Mouse (Mus musculus): ENCODE data around the gene Clip2. TPM values are rescaled to one million over a fixed set of nuclear protein-coding genes. Genes with fewer than 3 reads are reported as not detected.

Clip2 gene
- polyA plus RNA-seq, 1 experiment: 59.1 TPM

DNA sequence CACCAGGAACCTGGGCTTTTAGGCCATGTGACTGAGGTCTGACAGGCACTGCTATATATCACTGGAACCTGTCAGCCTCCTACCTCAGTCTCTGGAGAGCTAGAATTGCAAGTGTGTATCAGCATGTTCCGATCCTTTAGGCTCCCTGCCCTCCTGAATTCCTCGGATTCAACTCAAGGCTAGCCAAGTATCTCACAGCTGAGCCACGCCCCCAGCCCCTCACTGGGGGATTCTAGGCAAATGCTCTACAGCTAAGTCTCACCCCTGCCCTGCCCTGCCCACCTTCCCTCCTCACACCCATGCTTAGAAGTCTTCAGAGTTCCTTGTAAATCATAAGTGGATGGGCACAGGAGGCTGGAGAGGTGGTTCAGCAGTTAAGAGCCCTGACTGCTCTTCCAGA lies 111.1 kb downstream of the Clip2 start:
- no peak overlapping the region for H3K4me3 ChIP-seq (replicated peaks; ENCODE audit: insufficient read depth, low read depth, low read length)
- 42% methylated on average over 3 of the region's 3 CpGs for WGBS
- DNase-seq: no peak
- H3K27ac ChIP-seq (ENCODE audit: insufficient read depth, low read length): no peak overlapping the region
- TF ChIP-seq POLR2A (IDR thresholded peaks at IDR 0.05; ENCODE audit: borderline replicate concordance, insufficient read depth, low read length) (no peak), CTCF (IDR thresholded peaks at IDR 0.05; ENCODE audit: borderline replicate concordance, insufficient read depth, low read depth, low read length) (no peak)
- H3K4me1 ChIP-seq (ENCODE audit: control insufficient read depth, insufficient read depth, low read length): peaks cover 18% of the 10 kb centered on the region
- no peaks in the 10 kb centered on the region for H3K27me3 ChIP-seq (ENCODE audit: control insufficient read depth, insufficient read depth, low read length)

- TF ChIP-seq POLR2A (IDR thresholded peaks at IDR 0.05; ENCODE audit: borderline replicate concordance, insufficient read depth, low read length) (no peak), CTCF (IDR thresholded peaks at IDR 0.05; ENCODE audit: borderline replicate concordance, insufficient read depth, low read depth, low read length) (no peak)
- Histone ChIP-seq H3K4me3 (replicated peaks; ENCODE audit: insufficient read depth, low read depth, low read length) (no peak overlapping the region), H3K4me1 (ENCODE audit: control insufficient read depth, insufficient read depth, low read length) (peaks cover 22% of the 10 kb centered on the region), H3K27ac (ENCODE audit: insufficient read depth, low read length) (no peak overlapping the region), H3K27me3 (ENCODE audit: control insufficient read depth, insufficient read depth, low read length) (no peaks in the 10 kb centered on the region)
- 55% methylated on average over 12 of the region's 12 CpGs for WGBS
- DNase-seq: no peak
These were observed 112.1 kb downstream of the Clip2 start for GRCm38 (mm10) chr5:134440098-134440497.

DNA sequence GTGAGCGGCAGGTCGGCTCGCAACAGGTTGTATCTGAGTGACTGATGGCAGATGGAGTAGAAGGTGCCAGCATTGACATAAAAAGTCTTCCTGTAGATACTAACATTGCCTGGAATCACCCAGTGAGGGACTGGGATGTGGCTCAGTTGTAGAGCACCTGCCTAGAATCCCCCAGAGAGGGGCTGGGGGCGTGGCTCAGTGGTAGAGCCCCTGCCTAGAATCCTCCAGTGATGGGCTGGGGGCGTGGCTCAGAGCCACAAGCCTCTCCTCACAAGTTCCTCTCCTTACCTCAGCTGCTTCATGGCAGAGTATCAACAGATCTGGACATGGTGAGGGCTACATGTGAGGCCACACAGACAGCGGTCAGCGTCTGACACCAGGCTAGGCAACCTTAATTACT lies 112.8 kb downstream of the Clip2 start:
- peaks cover 22% of the 10 kb centered on the region for H3K4me1 ChIP-seq (ENCODE audit: control insufficient read depth, insufficient read depth, low read length)
- DNase-seq: no peak
- no peak overlapping the region for H3K4me3 ChIP-seq (replicated peaks; ENCODE audit: insufficient read depth, low read depth, low read length)
- TF ChIP-seq CTCF (IDR thresholded peaks at IDR 0.05; ENCODE audit: borderline replicate concordance, insufficient read depth, low read depth, low read length) (no peak), POLR2A (IDR thresholded peaks at IDR 0.05; ENCODE audit: borderline replicate concordance, insufficient read depth, low read length) (no peak)
- WGBS: 94% methylated on average over 7 of the region's 7 CpGs
- no peaks in the 10 kb centered on the region for H3K27me3 ChIP-seq (ENCODE audit: control insufficient read depth, insufficient read depth, low read length)
- no peak overlapping the region for H3K27ac ChIP-seq (ENCODE audit: insufficient read depth, low read length)

Other genes starting within 250 kb of the Clip2 start
- gene Gtf2i, start 237.7 kb downstream of the Clip2 start, polyA plus RNA-seq (2012; rRNA removed): 154 and 157 TPM in 2 replicates
- 47.0 and 47.6 TPM in 2 replicates for gene Gtf2ird1, start 95.7 kb downstream of the Clip2 start, polyA plus RNA-seq (2012; rRNA removed)
- 0.05 TPM in 1 of 2 replicates, not detected in the other for gene Syna, start 7.7 kb upstream of the Clip2 start, polyA plus RNA-seq (2012; rRNA removed)
- gene Rfc2, start 28.9 kb upstream of the Clip2 start, polyA plus RNA-seq (2012; rRNA removed): 113 and 116 TPM in 2 replicates
- 2.1 and 3.0 TPM in 2 replicates for gene Lat2, start 62.6 kb upstream of the Clip2 start, polyA plus RNA-seq (2012; rRNA removed)
- gene Eif4h, start 87.1 kb upstream of the Clip2 start, polyA plus RNA-seq (2012; rRNA removed): 371 and 379 TPM in 2 replicates
- gene Limk1, start 136.2 kb upstream of the Clip2 start, polyA plus RNA-seq (2012; rRNA removed): 78.7 and 99.2 TPM in 2 replicates
- gene Eln, start 194.9 kb upstream of the Clip2 start, polyA plus RNA-seq (2012; rRNA removed): 7.5 and 8.1 TPM in 2 replicates